Mouse (Mus musculus) olfactory bulb, adult 2 months (tissue): ENCODE measurements around the gene Otoa. TPM values are rescaled to one million over a fixed set of nuclear protein-coding genes. Genes with fewer than 3 reads are reported as not detected.

Source experiments
- H3K27ac ChIP-seq: fragments of 200-500 bp; 2 replicates; pipeline ENCODE4 v1.5.1; 2012; ENCODE audit warnings: low read depth, low read length; ENCODE audit not compliant: insufficient read depth
- H3K4me1 ChIP-seq: fragments of 200-500 bp; 2 replicates; pipeline ENCODE4 v1.6.1; 2012; ENCODE audit warnings: low read length; ENCODE audit not compliant: control insufficient read depth, insufficient read depth
- H3K4me3 ChIP-seq: fragments of 200-500 bp; 2 replicates; pipeline ENCODE4 v1.5.1; 2012; ENCODE audit warnings: mild to moderate bottlenecking, low read depth, low read length, moderate library complexity; ENCODE audit not compliant: insufficient read depth
- CTCF ChIP-seq: fragments of 200-500 bp; IDR thresholded peaks from 2 replicates; pipeline ENCODE4 v1.5.1; 2012; ENCODE audit warnings: low read depth, mild to moderate bottlenecking, low read length, moderate library complexity; ENCODE audit not compliant: insufficient read depth
- POLR2A ChIP-seq: fragments of 200-500 bp; IDR thresholded peaks from 2 replicates; pipeline ENCODE4 v1.6.1; 2012; ENCODE audit warnings: mild to moderate bottlenecking, low read depth, low read length, moderate library complexity; ENCODE audit not compliant: insufficient read depth
- WGBS: fragments of 180-500 bp; shearing (Covaris S2); methylation state at CpG from one replicate; pipeline ENCODE4 v1.1.7; 2018; 5-methylcytosine and 5-hydroxymethylcytosine counted together
- polyA plus RNA-seq: library from polyadenylated mRNA; stranded (reverse); fragments of >200 nt; gene quantifications from 2 replicates; pipeline ENCODE4 v1.2.4, GENCODE M21; 2012; ENCODE audit warnings: low replicate concordance; ENCODE audit not compliant: missing spikeins, insufficient read depth, insufficient read length

Gene Otoa
- polyA plus RNA-seq, 1 experiment: not detected

GRCm38 (mm10) chr7:121045671-121046453 is 35.6 kb upstream of the Otoa start:
- TF ChIP-seq POLR2A (no peak), CTCF (no peak)

GRCm38 (mm10) chr7:121047624-121048023 is 33.8 kb upstream of the Otoa start:
- TF ChIP-seq CTCF (no peak), POLR2A (no peak)
- H3K4me1 ChIP-seq: peaks cover 2% of the 10 kb centered on the region; the same call in 1 of the 2 replicates
- no peak overlapping the region for H3K4me3 ChIP-seq
- 93% methylated on average over 2 of the region's 2 CpGs for WGBS
- no peak overlapping the region for H3K27ac ChIP-seq

More at GRCm38 (mm10) chr7:121045671-121046453, 35.6 kb upstream of the Otoa start:
- Histone ChIP-seq H3K27ac (no peak overlapping the region), H3K4me1 (peaks cover 2% of the 10 kb centered on the region; the same call in 1 of the 2 replicates), H3K4me3 (no peak overlapping the region)
- 94% methylated on average over 6 of the region's 6 CpGs for WGBS

GRCm38 (mm10) chr7:121053071-121053470 is 28.4 kb upstream of the Otoa start:
- WGBS: 83% methylated on average over 4 of the region's 4 CpGs
- TF ChIP-seq POLR2A: no peak
- TF ChIP-seq CTCF: no peak
- Histone ChIP-seq H3K4me3 (no peak overlapping the region), H3K27ac (no peak overlapping the region), H3K4me1 (peaks cover 2% of the 10 kb centered on the region; the same call in 1 of the 2 replicates)

GRCm38 (mm10) chr7:121059477-121060218 is 21.8 kb upstream of the Otoa start:
- TF ChIP-seq CTCF: no peak
- no peak for TF ChIP-seq POLR2A
- H3K4me3 ChIP-seq: no peak overlapping the region
- peaks cover 4% of the 10 kb centered on the region; the same call in 1 of the 2 replicates for H3K4me1 ChIP-seq
- no peak overlapping the region for H3K27ac ChIP-seq
- WGBS: 55% methylated on average over 6 of the region's 6 CpGs

GRCm38 (mm10) chr7:121064309-121064708 is 17.1 kb upstream of the Otoa start:
- TF ChIP-seq POLR2A (no peak), CTCF (no peak)
- Histone ChIP-seq H3K4me3 (no peak overlapping the region), H3K4me1 (peaks cover 4% of the 10 kb centered on the region; the same call in 1 of the 2 replicates), H3K27ac (no peak overlapping the region)
- 56% methylated on average over 4 of the region's 4 CpGs for WGBS

GRCm38 (mm10) chr7:121071276-121071675 is 10.2 kb upstream of the Otoa start:
- peaks cover 10% of the 10 kb centered on the region for H3K4me1 ChIP-seq
- no peak overlapping the region for H3K4me3 ChIP-seq
- 84% methylated on average over 4 of the region's 4 CpGs for WGBS
- TF ChIP-seq POLR2A (no peak), CTCF (no peak)
- no peak overlapping the region for H3K27ac ChIP-seq

GRCm38 (mm10) chr7:121072506-121072905 is 8.9 kb upstream of the Otoa start:
- H3K4me1 ChIP-seq: peaks cover 10% of the 10 kb centered on the region
- H3K4me3 ChIP-seq: no peak overlapping the region
- TF ChIP-seq CTCF: no peak
- TF ChIP-seq POLR2A: no peak
- WGBS: 76% methylated on average over 5 of the region's 5 CpGs
- no peak overlapping the region for H3K27ac ChIP-seq

GRCm38 (mm10) chr7:121074281-121074680 is 7.2 kb upstream of the Otoa start, which contains the start of gene Igsf6:
Gene Igsf6, minus strand, starts transcription at chr7:121074572.
- TF ChIP-seq CTCF (no peak), POLR2A (no peak)
- WGBS: 75% methylated on average over 11 of the region's 11 CpGs
- peaks cover 13% of the 10 kb centered on the region for H3K4me1 ChIP-seq
- H3K4me3 ChIP-seq: no peak within 1 kb of the TSS
- H3K27ac ChIP-seq: peak within 1 kb of the TSS; percentile 31; the same call in 1 of the 2 replicates
